Mouse (Mus musculus): ENCODE measurements around the gene Tcf7l2. TPM values are rescaled to one million over a fixed set of nuclear protein-coding genes. Genes with fewer than 3 reads are reported as not detected.

The Tcf7l2 gene
- total RNA-seq, 2 experiments from 2014 or later: 21.9 to 22.3 TPM

DNA sequence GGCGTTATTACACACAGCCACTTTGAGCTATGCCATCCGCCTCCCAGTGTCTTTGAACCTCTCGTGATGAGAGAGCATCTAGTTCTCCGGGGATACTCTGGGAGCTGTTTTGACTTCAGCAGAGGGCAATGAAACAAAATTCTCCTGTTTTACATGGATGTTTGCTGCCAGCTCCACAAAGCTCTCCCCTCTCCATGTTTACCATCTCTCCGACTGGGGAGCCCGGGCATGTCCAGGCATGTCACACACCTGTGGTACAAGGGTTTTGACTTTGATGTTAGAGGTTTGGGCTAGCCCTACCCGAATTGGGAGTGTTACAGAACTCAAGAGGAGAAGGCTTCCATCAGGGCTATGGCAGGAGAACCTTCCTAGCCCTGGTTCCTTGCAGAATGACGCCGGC, 234.5 kb downstream of the Tcf7l2 start:
- DNase-seq: no peak
- intact Hi-C loops (cut with DNase I): no loop called here

All from heart, postnatal 10 days (tissue).